ENCODE assay signal across 23 mouse cellular contexts in genomic region chr5:47202164-47202914, GRCm38 (mm10).
DNase-seq lines count a peak whose midpoint lies in the region; ATAC-seq and TF ChIP-seq lines count a peak whose summit lies in the region.
"Had no signal": no experiment of that assay in that cellular context is flagged by ENCODE, and none has a peak within 500 bp of the region (broad histone marks: within the 10 kb centered on the region; RNA-seq: fewer than 3 reads in every experiment).

No protein-coding gene starts in this region.

- no peak overlapping the region for H3K9ac ChIP-seq in forebrain, embryonic 13.5 days
- H3K9ac ChIP-seq in forebrain, embryonic 16.5 days (replicated peaks; ENCODE audit: low read depth, low read length), result no peak overlapping the region
- H3K9ac ChIP-seq in forebrain, embryonic 11.5 days (ENCODE audit: low read length), result no peak overlapping the region
- H3K9ac ChIP-seq in lung, embryonic 16.5 days (ENCODE audit: low read length), result no peak overlapping the region
- H3K9ac ChIP-seq in midbrain, postnatal 0 days (replicated peaks; ENCODE audit: low read length, poor library complexity, severe bottlenecking), result no peak overlapping the region
- H3K9ac ChIP-seq: heart, embryonic 12.5 days; heart, embryonic 15.5 days; hindbrain, embryonic 13.5 days had no signal

- 70% methylated on average over 3 of the region's 3 CpGs for WGBS in forebrain, embryonic 13.5 days
- WGBS in forebrain, embryonic 10.5 days, result 85% methylated on average over 3 of the region's 3 CpGs
- WGBS in forebrain, embryonic 16.5 days, result 43% methylated on average over 3 of the region's 3 CpGs
- WGBS in forebrain, embryonic 11.5 days, result 74% methylated on average over 3 of the region's 3 CpGs
- WGBS in lung, embryonic 16.5 days, result 37% methylated on average over 3 of the region's 3 CpGs
- 65% methylated on average over 3 of the region's 3 CpGs for WGBS in midbrain, postnatal 0 days

- no peak for TF ChIP-seq POLR2A in brain, embryonic 14.5 days (IDR thresholded peaks at IDR 0.05; ENCODE audit: borderline replicate concordance, extremely low read depth, insufficient read depth, insufficient read length, poor library complexity, severe bottlenecking)

- no peak for TF ChIP-seq CTCF in brain, embryonic 14.5 days (IDR thresholded peaks at IDR 0.05; ENCODE audit: borderline replicate concordance, extremely low read depth, insufficient read depth, insufficient read length)
- no peak for TF ChIP-seq CTCF in midbrain, postnatal 0 days (IDR thresholded peaks at IDR 0.05)

- H3K4me2 ChIP-seq in forebrain, embryonic 13.5 days, result no peak overlapping the region
- H3K4me2 ChIP-seq in forebrain, embryonic 16.5 days (ENCODE audit: low read length), result no peak overlapping the region
- H3K4me2 ChIP-seq in forebrain, embryonic 11.5 days (ENCODE audit: low read depth, low read length, severe bottlenecking), result no peak overlapping the region
- no peak overlapping the region for H3K4me2 ChIP-seq in lung, embryonic 16.5 days (ENCODE audit: low read depth, low read length)
- H3K4me2 ChIP-seq in midbrain, postnatal 0 days (ENCODE audit: low read depth, low read length, poor library complexity, severe bottlenecking), result no peak overlapping the region
- H3K4me2 ChIP-seq: heart, embryonic 12.5 days; heart, embryonic 15.5 days; hindbrain, embryonic 13.5 days had no signal

- H3K4me1 ChIP-seq in forebrain, embryonic 13.5 days, result no peaks in the 10 kb centered on the region
- H3K4me1 ChIP-seq in forebrain, embryonic 10.5 days, result no peaks in the 10 kb centered on the region
- no peaks in the 10 kb centered on the region for H3K4me1 ChIP-seq in forebrain, embryonic 16.5 days (replicated peaks; ENCODE audit: control insufficient read depth, insufficient read depth, low read length)
- H3K4me1 ChIP-seq in forebrain, embryonic 11.5 days (replicated peaks; ENCODE audit: control insufficient read depth, insufficient read depth, low read length), result no peaks in the 10 kb centered on the region
- no peaks in the 10 kb centered on the region for H3K4me1 ChIP-seq in lung, embryonic 16.5 days (replicated peaks; ENCODE audit: control insufficient read depth, insufficient read depth, low read length)
- no peaks in the 10 kb centered on the region for H3K4me1 ChIP-seq in midbrain, postnatal 0 days (ENCODE audit: insufficient read depth, low read length)
- H3K4me1 ChIP-seq: heart, embryonic 12.5 days; heart, embryonic 15.5 days; hindbrain, embryonic 10.5 days; hindbrain, embryonic 13.5 days had no signal

- H3K9me3 ChIP-seq in forebrain, embryonic 13.5 days (replicated peaks), result no peaks in the 10 kb centered on the region
- no peaks in the 10 kb centered on the region for H3K9me3 ChIP-seq in forebrain, embryonic 10.5 days
- no peaks in the 10 kb centered on the region for H3K9me3 ChIP-seq in forebrain, embryonic 16.5 days (ENCODE audit: control insufficient read depth, low read length)
- H3K9me3 ChIP-seq in forebrain, embryonic 11.5 days (ENCODE audit: control insufficient read depth, low read length), result no peaks in the 10 kb centered on the region
- no peaks in the 10 kb centered on the region for H3K9me3 ChIP-seq in lung, embryonic 16.5 days (ENCODE audit: control insufficient read depth, low read length)
- H3K9me3 ChIP-seq in midbrain, postnatal 0 days (ENCODE audit: low read length), result no peaks in the 10 kb centered on the region
- H3K9me3 ChIP-seq: heart, embryonic 15.5 days; hindbrain, embryonic 13.5 days had no signal

- ATAC-seq in forebrain, embryonic 13.5 days, result peak; percentile 33; the same call in 1 of the 2 replicates
- peak; percentile 58 for ATAC-seq in forebrain, embryonic 16.5 days
- ATAC-seq in forebrain, embryonic 11.5 days (replicated peaks; ENCODE audit: low FRiP score), result no peak
- ATAC-seq in lung, embryonic 16.5 days (ENCODE audit: low read depth), result peak; percentile 99
- no peak for ATAC-seq in midbrain, postnatal 0 days (ENCODE audit: low FRiP score)
- ATAC-seq: activated CD4-positive, CD25-positive, alpha-beta regulatory T cell, adult 4 months; hindbrain, embryonic 16.5 days had no signal

- no peak overlapping the region for H3K27ac ChIP-seq in forebrain, embryonic 13.5 days
- no peak overlapping the region for H3K27ac ChIP-seq in forebrain, embryonic 10.5 days
- H3K27ac ChIP-seq in forebrain, embryonic 16.5 days (ENCODE audit: low read length), result no peak overlapping the region
- H3K27ac ChIP-seq in forebrain, embryonic 11.5 days (ENCODE audit: low read depth, low read length), result no peak overlapping the region
- no peak overlapping the region for H3K27ac ChIP-seq in lung, embryonic 16.5 days (ENCODE audit: low read length)
- H3K27ac ChIP-seq in midbrain, postnatal 0 days (ENCODE audit: low read depth, low read length), result no peak overlapping the region
- H3K27ac ChIP-seq: heart, embryonic 15.5 days; hindbrain, embryonic 10.5 days; hindbrain, embryonic 13.5 days had no signal

- no peaks in the 10 kb centered on the region for H3K27me3 ChIP-seq in forebrain, embryonic 13.5 days
- H3K27me3 ChIP-seq in forebrain, embryonic 10.5 days (ENCODE audit: poor library complexity, severe bottlenecking), result no peaks in the 10 kb centered on the region
- H3K27me3 ChIP-seq in forebrain, embryonic 16.5 days (replicated peaks; ENCODE audit: control insufficient read depth, insufficient read depth, low read length), result no peaks in the 10 kb centered on the region
- H3K27me3 ChIP-seq in forebrain, embryonic 11.5 days (ENCODE audit: control insufficient read depth, insufficient read depth, low read length), result no peaks in the 10 kb centered on the region
- H3K27me3 ChIP-seq in lung, embryonic 16.5 days (ENCODE audit: control insufficient read depth, insufficient read depth, low read depth, low read length), result no peaks in the 10 kb centered on the region
- H3K27me3 ChIP-seq in midbrain, postnatal 0 days (ENCODE audit: insufficient read depth, low read length), result no peaks in the 10 kb centered on the region
- H3K27me3 ChIP-seq: heart, embryonic 12.5 days; heart, embryonic 15.5 days; hindbrain, embryonic 13.5 days had no signal

- no peak overlapping the region for H3K4me3 ChIP-seq in forebrain, embryonic 13.5 days
- H3K4me3 ChIP-seq in forebrain, embryonic 10.5 days, result no peak overlapping the region
- H3K4me3 ChIP-seq in forebrain, embryonic 16.5 days (replicated peaks; ENCODE audit: low read length), result no peak overlapping the region
- H3K4me3 ChIP-seq in forebrain, embryonic 11.5 days (ENCODE audit: low read depth, low read length), result no peak overlapping the region
- H3K4me3 ChIP-seq in lung, embryonic 16.5 days (ENCODE audit: low read length), result no peak overlapping the region
- no peak overlapping the region for H3K4me3 ChIP-seq in midbrain, postnatal 0 days (ENCODE audit: low read depth, low read length)
- H3K4me3 ChIP-seq: heart, embryonic 12.5 days; heart, embryonic 15.5 days; hindbrain, embryonic 10.5 days; hindbrain, embryonic 13.5 days had no signal

- no peaks in the 10 kb centered on the region for H3K36me3 ChIP-seq in forebrain, embryonic 13.5 days (ENCODE audit: poor library complexity, severe bottlenecking)
- no peaks in the 10 kb centered on the region for H3K36me3 ChIP-seq in forebrain, embryonic 10.5 days (replicated peaks)
- no peaks in the 10 kb centered on the region for H3K36me3 ChIP-seq in forebrain, embryonic 16.5 days (ENCODE audit: control insufficient read depth, insufficient read depth)
- no peaks in the 10 kb centered on the region for H3K36me3 ChIP-seq in forebrain, embryonic 11.5 days (ENCODE audit: control insufficient read depth, insufficient read depth, low read length)
- H3K36me3 ChIP-seq in lung, embryonic 16.5 days (ENCODE audit: control insufficient read depth, insufficient read depth, low read length), result no peaks in the 10 kb centered on the region
- no peaks in the 10 kb centered on the region for H3K36me3 ChIP-seq in midbrain, postnatal 0 days (ENCODE audit: insufficient read depth, low read length)
- H3K36me3 ChIP-seq: heart, embryonic 12.5 days; heart, embryonic 15.5 days; hindbrain, embryonic 10.5 days; hindbrain, embryonic 13.5 days had no signal

- no peak for DNase-seq in forebrain, embryonic 10.5 days (ENCODE audit: extremely low spot score, low spot score)
- no peak for DNase-seq in forebrain, embryonic 11.5 days (ENCODE audit: low spot score)
- no peak for DNase-seq in lung, postnatal 4 days
- DNase-seq in brain, embryonic 14.5 days (ENCODE audit: low read depth), result peak; percentile 50
- DNase-seq in midbrain, postnatal 0 days (ENCODE audit: low spot score), result no peak
- DNase-seq: adrenal gland, adult 8-10 months; adrenal gland, postnatal 25 days; cerebellum, adult 18-20 months; cerebellum, adult 9-10 months; cerebellum, postnatal 14 days; gastrocnemius, postnatal 25 days; heart, adult 18-20 months; heart, postnatal 10 days; heart, postnatal 36 days had no signal

Comparison
In these comparisons a context has a peak if more than half of its experiments do, and no peak if none do; other contexts are left out.
1. ATAC-seq: peak in forebrain, embryonic 13.5 days (single experiment), forebrain, embryonic 16.5 days (single experiment) and lung, embryonic 16.5 days (single experiment); none in forebrain, embryonic 11.5 days (single experiment) and midbrain, postnatal 0 days (single experiment).